Mouse (Mus musculus) thymus, postnatal 10 days (tissue): ENCODE results near the gene Lce3e.

Source experiments
- DNase-seq, 2 experiments: peaks; one replicate each; pipeline ENCODE4 v3.0.0; 2021; ENCODE audit warnings: low spot score in 2 of 2

Lce3e gene

GRCm38 (mm10) chr3:92966761-92967160 is at the start of gene Lce3e:
Gene Lce3e (plus strand): TSS chr3:92967061.
- DNase-seq: no peak

GRCm38 (mm10) chr3:92920364-92920763 is 46.5 kb upstream of the Lce3e start:
- DNase-seq: no peak

GRCm38 (mm10) chr3:92926130-92926529 is 40.7 kb upstream of the Lce3e start, which contains the start of gene Lce3a:
Gene Lce3a (minus strand): TSS chr3:92926230.
- no peak for DNase-seq

GRCm38 (mm10) chr3:92932679-92933078 is 34.2 kb upstream of the Lce3e start, which contains the start of gene Lce3b:
Gene Lce3b (plus strand): TSS chr3:92932979.
- DNase-seq: no peak

- DNase-seq: no peak
These were observed 22.7 kb upstream of the Lce3e start, which contains the start of gene Lce3c for GRCm38 (mm10) chr3:92944186-92944585. Gene Lce3c (plus strand): TSS chr3:92944486.

GRCm38 (mm10) chr3:92957090-92957489 is 9.8 kb upstream of the Lce3e start, which contains the start of gene Lce3d:
Gene Lce3d (plus strand): TSS chr3:92957390.
- no peak for DNase-seq

GRCm38 (mm10) chr3:92978484-92978883 is 11.6 kb downstream of the Lce3e start:
- no peak for DNase-seq

GRCm38 (mm10) chr3:92991926-92992325 is 25.1 kb downstream of the Lce3e start, which contains the start of gene Lce3f:
Gene Lce3f (plus strand): TSS chr3:92992226.
- no peak for DNase-seq

- peak in 1 of 2 experiments; percentile 10 for DNase-seq
These were observed 31.8 kb downstream of the Lce3e start for GRCm38 (mm10) chr3:92998691-92999090.

- no peak for DNase-seq
These were observed 33.8 kb downstream of the Lce3e start for GRCm38 (mm10) chr3:93000621-93001020.

- DNase-seq: no peak
These were observed 36.0 kb downstream of the Lce3e start for GRCm38 (mm10) chr3:93002843-93003242.

- DNase-seq: no peak
These were observed 47.5 kb downstream of the Lce3e start for GRCm38 (mm10) chr3:93014378-93014801.

GRCm38 (mm10) chr3:93014871-93015270 is 48.0 kb downstream of the Lce3e start:
- no peak for DNase-seq

- DNase-seq: no peak
These were observed 48.7 kb downstream of the Lce3e start, which contains the start of gene Crct1 for GRCm38 (mm10) chr3:93015460-93016104. Gene Crct1 (minus strand): TSS chr3:93015687.
